Mouse (Mus musculus) stomach, postnatal 0 days (tissue): ENCODE results near the gene Mfsd9. TPM values are rescaled to one million over a fixed set of nuclear protein-coding genes. Genes with fewer than 3 reads are reported as not detected.

Experiments used
- ATAC-seq: fragments of 200-750 bp; cut with Nextera tagmentation; 2 replicates; pipeline ENCODE4 v1.8.0; 2017; ENCODE audit not compliant: low FRiP score, low TSS enrichment
- DNase-seq: peaks from one replicate; pipeline ENCODE4 v3.0.0-alpha.2; 2016; ENCODE audit warnings: low spot score
- H3K27ac ChIP-seq: fragments of 300-500 bp; sonication (generic); replicated peaks from 2 replicates; pipeline ENCODE4 v1.5.1; 2014; ENCODE audit warnings: mild to moderate bottlenecking, control low read depth
- H3K27me3 ChIP-seq: fragments of 300-500 bp; sonication (generic); 2 replicates; pipeline ENCODE4 v1.6.1; 2014; ENCODE audit warnings: low read length; ENCODE audit not compliant: control insufficient read depth, insufficient read depth
- H3K36me3 ChIP-seq: fragments of 300-500 bp; sonication (generic); 2 replicates; pipeline ENCODE4 v1.6.1; 2014; ENCODE audit warnings: low read length, mixed read lengths; ENCODE audit not compliant: control insufficient read depth, insufficient read depth
- H3K4me1 ChIP-seq: fragments of 300-500 bp; sonication (generic); replicated peaks from 2 replicates; pipeline ENCODE4 v1.6.1; 2014; ENCODE audit warnings: antibody characterized with exemption; ENCODE audit not compliant: control insufficient read depth, insufficient read depth
- H3K4me2 ChIP-seq: fragments of 300-500 bp; sonication (generic); replicated peaks from 2 replicates; pipeline ENCODE4 v1.6.1; 2014; ENCODE audit warnings: low read depth, mild to moderate bottlenecking, control low read depth, moderate library complexity
- H3K4me3 ChIP-seq: fragments of 300-500 bp; sonication (generic); 2 replicates; pipeline ENCODE4 v1.5.1; 2014; ENCODE audit warnings: low read depth, low read length, control low read depth
- H3K9ac ChIP-seq: fragments of 300-500 bp; sonication (generic); 2 replicates; pipeline ENCODE4 v1.6.1; 2014; ENCODE audit warnings: mild to moderate bottlenecking, low read length, control low read depth, mixed read lengths
- H3K9me3 ChIP-seq: fragments of 300-500 bp; sonication (generic); 2 replicates; pipeline ENCODE4 v1.6.1; 2016; ENCODE audit warnings: low read length; ENCODE audit not compliant: control insufficient read depth
- CTCF ChIP-seq: IDR thresholded peaks from 2 replicates; pipeline ENCODE4 v1.5.1; 2016; ENCODE audit warnings: antibody characterized with exemption, low read depth, mild to moderate bottlenecking, moderate library complexity
- EP300 ChIP-seq: optimal IDR thresholded peaks from 2 replicates; pipeline ENCODE3; 2016; ENCODE audit warnings: antibody characterized with exemption
- WGBS: fragments of 180-500 bp; shearing (Covaris S2); extraction: QIAGEN DNeasy Blood & Tissue Kit; methylation state at CpG from one replicate; pipeline ENCODE4 v1.1.7; 2014; 5-methylcytosine and 5-hydroxymethylcytosine counted together
- polyA plus RNA-seq: library from polyadenylated mRNA; unstranded; fragments of >200 nt; fragmentation: Nextera tagmentation; extraction: Ambion mirVana; gene quantifications from 2 replicates; pipeline ENCODE4 v1.2.1, GENCODE M21; 2015

Gene Mfsd9
- polyA plus RNA-seq, 1 experiment from 2014 or later = 3.9 TPM

DNA sequence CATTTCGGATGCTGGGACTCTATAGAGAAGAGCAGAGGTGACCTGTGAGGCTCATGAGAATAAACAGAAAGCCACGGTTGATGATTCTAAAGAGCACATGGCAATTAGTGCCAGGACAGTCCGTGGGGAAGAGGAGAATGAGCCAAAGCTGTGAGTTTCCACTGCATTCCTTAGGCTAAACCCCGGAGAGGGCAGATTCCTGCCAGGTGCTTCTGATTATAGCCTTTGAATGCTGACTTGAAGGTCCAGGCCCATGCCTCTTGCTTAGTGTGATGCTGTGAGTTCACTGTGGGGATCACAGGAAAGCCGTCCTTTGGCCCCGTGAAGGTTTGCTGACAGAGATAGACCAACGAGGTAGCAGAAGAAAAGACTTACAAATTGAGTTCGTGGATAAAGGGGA is 34.4 kb upstream of the Mfsd9 start:
- WGBS = 64% methylated on average over 8 of the region's 8 CpGs
- no peaks in the 10 kb centered on the region for H3K27me3 ChIP-seq

DNA sequence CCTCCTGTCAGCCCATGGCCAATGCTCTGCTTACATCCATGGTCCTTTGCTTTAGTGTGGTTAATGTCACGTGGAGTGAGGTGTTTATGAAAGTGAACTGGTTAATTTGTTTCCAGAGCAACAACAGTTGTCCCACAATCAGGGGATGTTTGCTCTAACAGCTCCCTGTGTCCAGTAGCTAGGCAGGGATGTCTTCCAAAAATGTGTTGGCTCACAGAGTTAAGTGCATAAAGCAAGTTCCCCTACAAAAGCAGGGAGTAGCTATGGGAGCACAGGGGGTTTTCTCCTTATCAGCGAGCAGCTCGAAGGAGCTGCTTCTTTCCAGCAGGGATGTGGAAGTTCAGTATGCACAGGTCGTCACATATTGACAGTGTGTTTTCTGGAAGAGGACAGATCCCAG is 34.0 kb upstream of the Mfsd9 start:
- no peaks in the 10 kb centered on the region for H3K9me3 ChIP-seq
- H3K4me2 ChIP-seq = no peak overlapping the region
- H3K27ac ChIP-seq = no peak overlapping the region
- H3K9ac ChIP-seq = no peak overlapping the region
- ATAC-seq (no peak), DNase-seq (no peak)
- no peaks in the 10 kb centered on the region for H3K27me3 ChIP-seq
- TF ChIP-seq EP300 (no peak), CTCF (no peak)
- no peak overlapping the region for H3K4me3 ChIP-seq
- no peaks in the 10 kb centered on the region for H3K36me3 ChIP-seq
- 42% methylated on average over 4 of the region's 4 CpGs for WGBS
- H3K4me1 ChIP-seq = no peaks in the 10 kb centered on the region

More for the DNA sequence above, 34.4 kb upstream of the Mfsd9 start:
- Histone ChIP-seq H3K9ac (no peak overlapping the region), H3K4me1 (no peaks in the 10 kb centered on the region), H3K9me3 (no peaks in the 10 kb centered on the region), H3K4me3 (no peak overlapping the region), H3K27ac (no peak overlapping the region), H3K4me2 (no peak overlapping the region), H3K36me3 (no peaks in the 10 kb centered on the region)
- ATAC-seq (no peak), DNase-seq (no peak)
- TF ChIP-seq EP300 = no peak
- TF ChIP-seq CTCF = no peak

GRCm38 (mm10) chr1:40815071-40815845 is 24.8 kb upstream of the Mfsd9 start:
- Histone ChIP-seq H3K4me3 (no peak overlapping the region), H3K27ac (no peak overlapping the region), H3K4me1 (no peaks in the 10 kb centered on the region), H3K4me2 (no peak overlapping the region), H3K9ac (no peak overlapping the region), H3K27me3 (no peaks in the 10 kb centered on the region), H3K36me3 (no peaks in the 10 kb centered on the region), H3K9me3 (no peaks in the 10 kb centered on the region)
- WGBS = 59% methylated on average over 16 of the region's 16 CpGs
- no peak for DNase-seq
- ATAC-seq = no peak
- no peak for TF ChIP-seq CTCF
- TF ChIP-seq EP300 = no peak

DNA sequence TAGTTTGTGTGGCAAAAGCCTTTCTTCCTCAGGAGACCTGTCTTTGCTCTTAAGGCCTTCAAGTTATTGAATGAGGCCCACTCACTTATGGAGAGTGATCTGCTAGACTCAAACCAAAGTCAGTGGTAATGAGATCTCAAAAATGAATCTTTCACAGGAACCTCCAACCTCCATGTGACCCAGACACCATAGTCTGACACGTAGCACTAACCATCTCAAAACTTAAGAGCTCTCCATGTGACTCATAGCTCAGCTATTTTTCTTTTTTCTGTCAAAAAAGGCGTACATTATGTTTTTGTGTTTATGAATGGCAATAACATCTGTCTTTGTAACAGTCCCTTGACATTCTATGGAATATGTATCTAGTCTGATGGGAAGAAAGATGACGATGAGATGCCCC is 18.2 kb upstream of the Mfsd9 start:
- no peaks in the 10 kb centered on the region for H3K36me3 ChIP-seq
- 68% methylated on average over 3 of the region's 3 CpGs for WGBS
- no peaks in the 10 kb centered on the region for H3K27me3 ChIP-seq
- DNase-seq (no peak), ATAC-seq (no peak)
- H3K4me3 ChIP-seq = no peak overlapping the region
- H3K4me1 ChIP-seq = no peaks in the 10 kb centered on the region
- TF ChIP-seq EP300 (no peak), CTCF (no peak)
- no peaks in the 10 kb centered on the region for H3K9me3 ChIP-seq
- no peak overlapping the region for H3K4me2 ChIP-seq
- H3K9ac ChIP-seq = no peak overlapping the region
- H3K27ac ChIP-seq = no peak overlapping the region

DNA sequence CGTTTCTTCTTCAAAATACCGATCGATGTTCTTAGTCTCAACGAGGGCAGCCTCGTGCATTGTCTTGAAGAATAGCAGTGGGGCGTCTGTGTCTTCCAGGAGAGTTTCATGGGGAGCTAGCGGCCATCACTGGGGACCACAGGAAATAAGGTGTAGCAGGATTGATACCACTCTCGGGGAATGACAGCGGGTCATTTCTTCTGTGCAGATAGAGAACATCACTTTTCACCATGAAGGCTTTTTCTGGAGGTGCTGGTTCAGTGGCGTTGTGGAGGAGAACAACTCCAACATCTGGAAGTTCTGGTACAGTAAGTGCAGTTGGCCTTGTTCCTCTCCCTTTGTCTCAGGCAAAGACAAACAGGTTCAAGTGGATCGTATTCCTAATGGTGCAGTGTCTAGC is 15.4 kb upstream of the Mfsd9 start:
- H3K4me1 ChIP-seq = no peaks in the 10 kb centered on the region
- WGBS = 86% methylated on average over 11 of the region's 11 CpGs

DNA sequence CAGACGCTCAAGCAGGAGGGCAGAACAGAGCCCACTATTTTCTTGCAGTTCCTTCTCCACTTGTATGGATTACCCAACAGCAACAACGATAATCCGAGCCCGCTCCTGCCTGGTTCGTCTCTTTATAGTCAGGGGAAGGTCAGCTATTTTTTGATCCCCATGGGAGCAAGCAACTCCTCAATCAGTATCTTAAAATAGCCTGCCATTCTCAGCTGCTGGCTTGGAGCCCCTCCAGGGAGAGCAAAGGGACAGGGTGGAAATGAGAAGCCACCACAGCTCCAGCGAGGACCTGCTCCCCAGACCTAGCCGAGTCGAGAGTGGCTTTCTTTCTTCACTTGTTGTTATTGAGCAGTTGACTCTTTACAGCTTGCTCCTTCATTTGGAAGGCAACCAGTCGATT is 14.9 kb upstream of the Mfsd9 start, which contains the start of gene Tmem182:
Gene Tmem182 (plus strand): TSS at position 251 of the 400 bp plus-strand sequence.
- TF ChIP-seq EP300 (no peak), CTCF (no peak)
- Histone ChIP-seq H3K9ac (no peak within 1 kb of the TSS), H3K4me3 (no peak within 1 kb of the TSS), H3K9me3 (no peaks in the 10 kb centered on the region), H3K4me2 (no peak within 1 kb of the TSS), H3K27me3 (no peaks in the 10 kb centered on the region), H3K4me1 (no peaks in the 10 kb centered on the region), H3K27ac (no peak within 1 kb of the TSS), H3K36me3 (no peaks in the 10 kb centered on the region)
- WGBS = 65% methylated on average over 9 of the region's 9 CpGs
- no peak for ATAC-seq
- no peak for DNase-seq

More for the DNA sequence above, 15.4 kb upstream of the Mfsd9 start:
- ATAC-seq = no peak
- TF ChIP-seq CTCF (no peak), EP300 (no peak)
- Histone ChIP-seq H3K27ac (no peak overlapping the region), H3K4me3 (no peak overlapping the region), H3K9ac (no peak overlapping the region), H3K4me2 (no peak overlapping the region), H3K36me3 (no peaks in the 10 kb centered on the region), H3K9me3 (no peaks in the 10 kb centered on the region), H3K27me3 (no peaks in the 10 kb centered on the region)
- no peak for DNase-seq
